In the genomic region with DNA sequence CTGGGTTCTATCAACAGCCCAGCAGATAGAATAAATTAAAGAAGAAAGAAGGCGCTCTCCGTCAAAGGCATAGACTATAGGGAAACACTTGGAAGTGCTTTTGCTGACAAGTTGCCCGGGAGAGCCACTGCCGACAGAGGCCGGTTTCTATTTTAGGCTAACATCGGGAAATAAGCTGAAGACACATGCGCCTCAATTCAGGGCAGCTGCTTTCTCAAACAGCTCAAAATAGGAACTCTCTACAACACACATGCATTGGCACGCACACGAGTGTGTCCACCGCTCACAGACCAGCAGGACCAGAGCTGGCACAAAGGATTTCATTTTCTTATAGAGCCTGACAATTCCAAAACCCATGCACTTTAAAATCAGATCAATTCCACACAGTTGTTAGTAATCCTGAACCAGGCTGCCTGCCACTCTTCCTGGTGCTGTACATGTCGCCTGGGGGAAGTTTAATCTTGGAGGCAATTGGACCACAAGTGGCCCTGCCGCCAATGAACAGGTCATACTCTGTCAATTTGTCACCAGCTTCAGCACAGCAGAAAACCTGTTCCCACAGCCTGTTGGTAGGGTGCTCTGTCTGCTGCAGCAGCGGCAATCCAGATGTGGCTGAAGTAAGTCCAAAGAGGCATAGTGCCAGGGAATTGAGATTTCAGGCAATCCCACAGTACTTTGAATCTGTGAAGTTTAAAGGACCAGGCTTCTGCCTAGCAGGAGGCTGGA, we compare ENCODE assay signal across 7 mouse cellular contexts.
A peak's percentile ranks its signal among the peaks of the same experiment; 100 is the strongest.
DNase-seq lines count a peak whose midpoint lies in the region; ATAC-seq lines count a peak whose summit lies in the region.

No protein-coding gene starts in this region.

- DNase-seq in NIH3T3 (ENCODE audit: low read depth), result peak; percentile 53
- DNase-seq in brain, adult 2 months (ENCODE audit: low read depth, low spot score), result peak; percentile 87
- DNase-seq in heart, embryonic 10.5 days (ENCODE audit: low spot score), result no peak
- DNase-seq in kidney, adult 9 months, result peak; percentile 66
- DNase-seq in spleen, postnatal 36 days (ENCODE audit: low spot score in 2 of 2), result no peak

- no peak for ATAC-seq in monocyte, adult 5-6 weeks (replicated peaks; ENCODE audit: insufficient number of reproducible peaks, low FRiP score, low TSS enrichment, poor library complexity, severe bottlenecking)

- H3K27me3 ChIP-seq in heart, embryonic 10.5 days (ENCODE audit: insufficient read depth, poor library complexity, severe bottlenecking), result no peaks in the 10 kb centered on the region

- peaks cover 62% of the 10 kb centered on the region for H3K79me2 ChIP-seq in macrophage (ENCODE audit: inconsistent target)

- no peaks in the 10 kb centered on the region for H3K9me3 ChIP-seq in heart, embryonic 10.5 days

- no peaks in the 10 kb centered on the region for H3K36me3 ChIP-seq in heart, embryonic 10.5 days
- H3K36me3 ChIP-seq in macrophage (ENCODE audit: inconsistent target), result no peaks in the 10 kb centered on the region

- peaks cover 51% of the 10 kb centered on the region for H3K4me1 ChIP-seq in heart, embryonic 10.5 days

- peak overlapping the region; percentile 31; the same call in 1 of the 2 replicates for H3K4me3 ChIP-seq in heart, embryonic 10.5 days
- no peak overlapping the region for H3K4me3 ChIP-seq in macrophage (ENCODE audit: inconsistent target)

- WGBS in heart, embryonic 10.5 days, result 40% methylated on average over 13 of the region's 13 CpGs
- 21% methylated on average over 13 of the region's 13 CpGs for WGBS in macrophage (ENCODE audit: missing documents)

- peak overlapping the region; percentile 80 for H3K27ac ChIP-seq in heart, embryonic 10.5 days
- peak overlapping the region; percentile 93 for H3K27ac ChIP-seq in macrophage

Comparison
In these comparisons a context has a peak if more than half of its experiments do, and no peak if none do; other contexts are left out.
1. DNase-seq: peak in NIH3T3 (single experiment), brain, adult 2 months (single experiment) and kidney, adult 9 months (single experiment); none in heart, embryonic 10.5 days (single experiment) and spleen, postnatal 36 days (0 of 2).